In genomic region chr3:63554872-63555271, GRCm38 (mm10) we compare ENCODE assay signal across 9 mouse cellular contexts.
DNase-seq lines count a peak whose midpoint lies in the region; ATAC-seq and TF ChIP-seq lines count a peak whose summit lies in the region.
"Had no signal": no experiment of that assay in that cellular context is flagged by ENCODE, and none has a peak within 500 bp of the region (broad histone marks: within the 10 kb centered on the region; RNA-seq: fewer than 3 reads in every experiment).

No protein-coding gene starts in this region.

- H3K4me3 ChIP-seq in heart, embryonic 14.5 days (ENCODE audit: control insufficient read depth in 1 of 2, insufficient read depth in 1 of 2, low read depth in 1 of 2, low read length in 2 of 2): peak overlapping the region in 1 of 2 experiments; percentile 1; a peak in 1 of 4 replicates
- H3K4me3 ChIP-seq in midbrain, postnatal 0 days (ENCODE audit: low read depth, low read length): no peak overlapping the region
- H3K4me3 ChIP-seq: liver, embryonic 13.5 days had no signal

- no peak overlapping the region for H3K9ac ChIP-seq in heart, embryonic 14.5 days (ENCODE audit: low read length)
- H3K9ac ChIP-seq in midbrain, postnatal 0 days (replicated peaks; ENCODE audit: low read length, poor library complexity, severe bottlenecking): no peak overlapping the region
- H3K9ac ChIP-seq: liver, embryonic 13.5 days had no signal

- no peaks in the 10 kb centered on the region for H3K4me1 ChIP-seq in heart, embryonic 14.5 days (ENCODE audit: control insufficient read depth in 2 of 2, insufficient read depth in 2 of 2, low read length in 2 of 2)
- no peaks in the 10 kb centered on the region for H3K4me1 ChIP-seq in midbrain, postnatal 0 days (ENCODE audit: insufficient read depth, low read length)
- H3K4me1 ChIP-seq: liver, embryonic 13.5 days had no signal

- H3K4me2 ChIP-seq in heart, embryonic 14.5 days (ENCODE audit: low read length): peak overlapping the region; percentile 42; the same call in 1 of the 2 replicates
- no peak overlapping the region for H3K4me2 ChIP-seq in midbrain, postnatal 0 days (ENCODE audit: low read depth, low read length, poor library complexity, severe bottlenecking)
- H3K4me2 ChIP-seq: liver, embryonic 13.5 days had no signal

- no peaks in the 10 kb centered on the region for H3K9me3 ChIP-seq in heart, embryonic 14.5 days (ENCODE audit: control insufficient read depth, low read length)
- no peaks in the 10 kb centered on the region for H3K9me3 ChIP-seq in midbrain, postnatal 0 days (ENCODE audit: low read length)
- H3K9me3 ChIP-seq: liver, embryonic 13.5 days had no signal

- no peak overlapping the region for H3K27ac ChIP-seq in heart, embryonic 14.5 days (replicated peaks in 1 of 2; ENCODE audit: control insufficient read depth in 1 of 2, insufficient read depth in 1 of 2, low read depth in 2 of 2, low read length in 2 of 2)
- no peak overlapping the region for H3K27ac ChIP-seq in midbrain, postnatal 0 days (ENCODE audit: low read depth, low read length)
- H3K27ac ChIP-seq: liver, embryonic 13.5 days had no signal

- no peak for ATAC-seq in heart, embryonic 14.5 days (ENCODE audit: insufficient number of reproducible peaks, insufficient read depth, low FRiP score, low read depth)
- peak; percentile 55; the same call in 1 of the 2 replicates for ATAC-seq in midbrain, postnatal 0 days (ENCODE audit: low FRiP score)
- ATAC-seq in monocyte, adult 5-6 weeks (replicated peaks; ENCODE audit: insufficient number of reproducible peaks, low FRiP score, low TSS enrichment, poor library complexity, severe bottlenecking): no peak

- H3K36me3 ChIP-seq in heart, embryonic 14.5 days (ENCODE audit: control insufficient read depth, insufficient read depth, low read length): no peaks in the 10 kb centered on the region
- no peaks in the 10 kb centered on the region for H3K36me3 ChIP-seq in midbrain, postnatal 0 days (ENCODE audit: insufficient read depth, low read length)
- H3K36me3 ChIP-seq: liver, embryonic 13.5 days had no signal

- WGBS in heart, embryonic 14.5 days: 7% methylated on average over 9 of the region's 9 CpGs
- WGBS in midbrain, postnatal 0 days: 5% methylated on average over 9 of the region's 9 CpGs

- peak; percentile 89 for TF ChIP-seq CTCF in midbrain, postnatal 0 days (IDR thresholded peaks at IDR 0.05)

- H3K27me3 ChIP-seq in heart, embryonic 14.5 days (ENCODE audit: control insufficient read depth, insufficient read depth, low read length): no peaks in the 10 kb centered on the region
- no peaks in the 10 kb centered on the region; the same call in 1 of the 2 replicates for H3K27me3 ChIP-seq in midbrain, postnatal 0 days (ENCODE audit: insufficient read depth, low read length)
- H3K27me3 ChIP-seq: liver, embryonic 13.5 days had no signal

- peak; percentile 6 to 39 for DNase-seq in frontal cortex, postnatal 36 days (ENCODE audit: low spot score in 2 of 2)
- DNase-seq in frontal cortex, postnatal 14 days (ENCODE audit: low spot score in 2 of 2): no peak
- DNase-seq in 416B (ENCODE audit: low read depth): peak; percentile 68
- DNase-seq in c-Kit-positive CD71-negative TER-119-negative erythroid progenitor cells, embryonic 14.5 days (ENCODE audit: low read depth): peak; percentile 40
- DNase-seq in layer of hippocampus, adult 9-11 months: peak; percentile 22
- DNase-seq in midbrain, postnatal 0 days (ENCODE audit: low spot score): peak; percentile 86
- DNase-seq: liver, embryonic 13.5 days had no signal

Comparison
In these comparisons a context has a peak if more than half of its experiments do, and no peak if none do; other contexts are left out.
1. DNase-seq: peak in frontal cortex, postnatal 36 days (2 of 2), 416B (single experiment), c-Kit-positive CD71-negative TER-119-negative erythroid progenitor cells, embryonic 14.5 days (single experiment), layer of hippocampus, adult 9-11 months (single experiment) and midbrain, postnatal 0 days (single experiment); none in frontal cortex, postnatal 14 days (0 of 2).